Mouse (Mus musculus) liver, embryonic 12.5 days (tissue): Measurements from ENCODE around the gene Sycp2l. TPM values are rescaled to one million over a fixed set of nuclear protein-coding genes. Genes with fewer than 3 reads are reported as not detected.
A peak's percentile ranks its signal among the peaks of the same experiment; 100 is the strongest.

Experiments
- ATAC-seq: fragments of 200-750 bp; cut with Nextera tagmentation; 2 replicates; pipeline ENCODE4 v1.8.0; 2017; ENCODE audit warnings: moderate number of reproducible peaks, mild to moderate bottlenecking, moderate library complexity
- H3K27ac ChIP-seq: fragments of 300-500 bp; sonication (generic); 2 replicates; pipeline ENCODE4 v1.5.1; 2016; ENCODE audit warnings: mild to moderate bottlenecking
- H3K27me3 ChIP-seq: fragments of 300-500 bp; sonication (generic); replicated peaks from 2 replicates; pipeline ENCODE4 v1.6.1; 2016; ENCODE audit warnings: mild to moderate bottlenecking, moderate library complexity
- H3K36me3 ChIP-seq: fragments of 300-500 bp; sonication (generic); 2 replicates; pipeline ENCODE4 v1.6.1; 2016; ENCODE audit warnings: mild to moderate bottlenecking, moderate library complexity
- H3K4me1 ChIP-seq: fragments of 300-500 bp; sonication (generic); 2 replicates; pipeline ENCODE4 v1.6.1; 2016
- H3K4me2 ChIP-seq: fragments of 300-500 bp; sonication (generic); 2 replicates; pipeline ENCODE4 v1.6.1; 2016; ENCODE audit warnings: mild to moderate bottlenecking, moderate library complexity
- H3K4me3 ChIP-seq: fragments of 300-500 bp; sonication (generic); 2 replicates; pipeline ENCODE4 v1.5.1; 2016; ENCODE audit warnings: mild to moderate bottlenecking, moderate library complexity
- H3K9ac ChIP-seq: fragments of 300-500 bp; sonication (generic); 2 replicates; pipeline ENCODE4 v1.6.1; 2016; ENCODE audit warnings: mild to moderate bottlenecking, moderate library complexity
- H3K9me3 ChIP-seq: fragments of 300-500 bp; sonication (generic); replicated peaks from 2 replicates; pipeline ENCODE4 v1.6.1; 2016; ENCODE audit warnings: mild to moderate bottlenecking, moderate library complexity
- WGBS: fragments of 180-500 bp; shearing (Covaris S2); methylation state at CpG from one replicate; pipeline ENCODE4 v1.1.7; 2016; ENCODE audit not compliant: insufficient replicate concordance; 5-methylcytosine and 5-hydroxymethylcytosine counted together
- polyA plus RNA-seq: library from polyadenylated mRNA; unstranded; fragments of >200 nt; fragmentation: Nextera tagmentation; extraction: Ambion mirVana; gene quantifications from 2 replicates; pipeline ENCODE4 v1.2.1, GENCODE M21; 2016

The Sycp2l gene
- polyA plus RNA-seq = not detected in 2 replicates

GRCm38 (mm10) chr13:41113940-41114339 is at the start of gene Sycp2l:
Sycp2l (plus strand) TSS chr13:41114307.
- H3K36me3 ChIP-seq = no peaks in the 10 kb centered on the region
- H3K27ac ChIP-seq = no peak within 1 kb of the TSS
- no peak within 1 kb of the TSS for H3K4me3 ChIP-seq
- H3K4me2 ChIP-seq = peak within 1 kb of the TSS; percentile 18
- no peak for ATAC-seq
- peaks cover 53% of the 10 kb centered on the region for H3K27me3 ChIP-seq
- WGBS = 30% methylated on average over 14 of the region's 14 CpGs
- no peaks in the 10 kb centered on the region for H3K4me1 ChIP-seq
- H3K9me3 ChIP-seq = no peaks in the 10 kb centered on the region
- no peak within 1 kb of the TSS for H3K9ac ChIP-seq

GRCm38 (mm10) chr13:41067618-41068017 is 46.5 kb upstream of the Sycp2l start:
- H3K4me2 ChIP-seq = no peak overlapping the region
- no peaks in the 10 kb centered on the region for H3K27me3 ChIP-seq
- 83% methylated on average over 4 of the region's 4 CpGs for WGBS
- no peak for ATAC-seq
- H3K9me3 ChIP-seq = no peaks in the 10 kb centered on the region
- no peaks in the 10 kb centered on the region for H3K4me1 ChIP-seq
- H3K4me3 ChIP-seq = no peak overlapping the region
- H3K36me3 ChIP-seq = no peaks in the 10 kb centered on the region
- no peak overlapping the region for H3K9ac ChIP-seq
- no peak overlapping the region for H3K27ac ChIP-seq

- H3K27ac ChIP-seq = no peak overlapping the region
- ATAC-seq = no peak
- H3K9me3 ChIP-seq = no peaks in the 10 kb centered on the region
- H3K4me2 ChIP-seq = no peak overlapping the region
- whole genome bisulfite sequencing = 79% methylated on average over 11 of the region's 11 CpGs
- H3K36me3 ChIP-seq = no peaks in the 10 kb centered on the region
- H3K27me3 ChIP-seq = peaks cover 14% of the 10 kb centered on the region
- H3K9ac ChIP-seq = no peak overlapping the region
- H3K4me3 ChIP-seq = no peak overlapping the region
- peaks cover 3% of the 10 kb centered on the region; the same call in 1 of the 2 replicates for H3K4me1 ChIP-seq
Observed at GRCm38 (mm10) chr13:41071617-41072016, 42.5 kb upstream of the Sycp2l start.

DNA sequence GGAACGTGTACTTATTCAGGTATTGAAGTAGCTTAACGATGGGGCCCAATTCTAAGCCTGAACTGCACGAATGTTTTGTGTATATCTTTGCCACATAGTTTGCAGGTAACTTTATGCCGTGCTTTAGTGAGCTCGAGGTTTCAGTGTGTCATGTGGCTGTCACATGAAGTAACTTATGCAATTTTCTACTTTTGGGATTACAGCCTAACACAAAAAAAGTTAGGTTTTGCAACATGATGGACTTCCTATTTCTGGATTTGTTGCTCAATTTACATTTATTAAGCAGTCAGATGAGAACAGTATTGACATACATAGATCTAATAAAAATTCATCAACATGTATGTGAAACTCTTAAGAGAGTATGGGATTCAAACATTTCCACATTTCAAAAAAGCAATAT is 40.3 kb upstream of the Sycp2l start:
- 66% methylated on average over 5 of the region's 5 CpGs for WGBS
- Histone ChIP-seq H3K27me3 (peaks cover 36% of the 10 kb centered on the region), H3K4me2 (no peak overlapping the region), H3K9ac (no peak overlapping the region), H3K4me1 (peaks cover 6% of the 10 kb centered on the region; the same call in 1 of the 2 replicates), H3K4me3 (no peak overlapping the region), H3K9me3 (no peaks in the 10 kb centered on the region), H3K27ac (no peak overlapping the region), H3K36me3 (no peaks in the 10 kb centered on the region)
- no peak for ATAC-seq

DNA sequence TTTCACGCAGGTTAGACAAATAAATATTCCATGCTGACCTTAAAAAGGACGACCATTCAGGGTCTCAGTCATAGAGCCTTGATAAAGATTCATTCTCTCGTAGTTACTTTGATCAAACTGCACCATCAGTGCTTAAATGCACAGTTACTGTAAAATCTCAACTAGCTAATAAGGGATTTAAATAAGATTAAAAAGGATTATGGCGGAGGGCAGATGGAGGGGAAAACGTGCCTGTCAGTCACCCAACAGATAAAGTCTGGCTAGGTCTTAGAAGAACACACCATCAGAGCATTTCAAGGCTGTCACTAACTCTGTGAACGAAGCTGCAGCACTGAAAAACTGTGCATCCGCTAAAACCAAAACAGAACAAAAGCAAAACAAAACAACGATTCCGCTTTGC is 36.2 kb upstream of the Sycp2l start:
- H3K4me3 ChIP-seq = no peak overlapping the region
- peaks cover 20% of the 10 kb centered on the region for H3K4me1 ChIP-seq
- no peak overlapping the region for H3K9ac ChIP-seq
- ATAC-seq = no peak
- H3K9me3 ChIP-seq = no peaks in the 10 kb centered on the region
- H3K27ac ChIP-seq = no peak overlapping the region
- 61% methylated on average over 9 of the region's 9 CpGs for WGBS
- peaks cover 64% of the 10 kb centered on the region for H3K27me3 ChIP-seq
- no peaks in the 10 kb centered on the region for H3K36me3 ChIP-seq
- H3K4me2 ChIP-seq = no peak overlapping the region

DNA sequence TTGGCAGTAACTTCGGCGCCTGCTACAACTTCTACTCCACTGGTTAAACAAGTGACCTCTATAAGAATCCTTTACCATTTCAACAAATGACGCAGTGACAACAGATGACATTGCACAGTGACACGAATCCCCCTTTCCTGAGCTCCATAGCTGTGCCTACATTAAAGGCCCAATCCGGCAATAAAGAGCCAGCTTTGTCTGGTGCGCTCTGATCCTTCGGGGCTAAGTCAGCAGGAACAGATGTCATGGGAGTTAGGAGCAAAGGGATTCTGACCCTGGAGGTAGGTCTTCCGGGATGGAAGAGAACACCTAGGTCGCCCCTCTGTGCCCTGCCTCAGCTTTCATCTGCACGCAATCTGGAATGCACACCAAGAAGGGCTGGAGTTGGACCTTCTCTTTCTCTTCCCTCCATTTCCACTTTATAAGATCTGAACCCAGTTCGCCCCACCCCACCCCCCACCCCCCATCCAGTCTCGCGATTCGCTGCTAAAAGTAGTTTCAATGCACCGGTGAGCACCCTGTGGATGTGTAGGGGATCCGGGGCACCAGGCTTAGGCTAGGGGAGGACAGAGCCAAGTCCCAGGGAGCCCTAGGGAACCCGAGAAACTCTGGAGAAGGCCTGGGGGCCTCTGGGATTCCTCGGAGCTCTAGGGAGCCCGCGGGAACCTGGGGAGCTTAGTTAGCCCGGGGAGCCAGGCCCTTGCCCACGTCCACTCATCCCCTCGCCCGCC is 35.3 kb upstream of the Sycp2l start:
- Histone ChIP-seq H3K4me3 (peak overlapping the region; percentile 57), H3K9ac (peak overlapping the region; percentile 61; the same call in 1 of the 2 replicates), H3K36me3 (no peaks in the 10 kb centered on the region), H3K9me3 (no peaks in the 10 kb centered on the region), H3K27ac (no peak overlapping the region), H3K4me2 (peak overlapping the region; percentile 94), H3K4me1 (peaks cover 16% of the 10 kb centered on the region), H3K27me3 (peaks cover 64% of the 10 kb centered on the region)
- 12% methylated on average over 21 of the region's 24 CpGs for WGBS
- peak; percentile 42 for ATAC-seq

GRCm38 (mm10) chr13:41079421-41079780 is 34.7 kb upstream of the Sycp2l start, which contains the start of gene Mak:
Mak (minus strand) TSS chr13:41079706.
- Histone ChIP-seq H3K9ac (peak within 1 kb of the TSS; percentile 61; the same call in 1 of the 2 replicates), H3K36me3 (no peaks in the 10 kb centered on the region), H3K27me3 (peaks cover 64% of the 10 kb centered on the region), H3K27ac (no peak within 1 kb of the TSS), H3K4me3 (peak within 1 kb of the TSS; percentile 57), H3K9me3 (no peaks in the 10 kb centered on the region), H3K4me2 (peak within 1 kb of the TSS; percentile 94), H3K4me1 (peaks cover 16% of the 10 kb centered on the region)
- 2% methylated on average over 36 of the region's 40 CpGs for WGBS
- ATAC-seq = peak; percentile 94

DNA sequence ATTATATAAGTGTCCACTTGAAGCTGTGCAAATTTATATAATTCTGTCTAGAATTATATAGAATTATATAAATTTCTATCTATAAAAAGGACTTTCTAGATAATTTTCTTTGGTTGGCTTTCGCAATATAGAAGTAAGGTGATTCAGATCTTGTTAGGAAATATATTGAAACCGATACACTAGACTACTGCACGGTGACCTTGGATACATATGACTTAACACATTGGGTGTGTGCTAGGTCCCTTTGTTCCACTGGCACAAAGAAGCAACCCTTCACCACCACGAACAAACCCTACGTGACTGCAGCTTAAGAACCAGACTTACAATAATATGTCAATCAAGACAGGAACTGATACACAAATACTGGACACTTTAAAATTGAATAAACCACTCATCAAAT is 34.2 kb upstream of the Sycp2l start:
- ATAC-seq = no peak
- Histone ChIP-seq H3K4me3 (no peak overlapping the region), H3K9me3 (no peaks in the 10 kb centered on the region), H3K36me3 (no peaks in the 10 kb centered on the region), H3K27me3 (peaks cover 64% of the 10 kb centered on the region), H3K9ac (no peak overlapping the region), H3K27ac (no peak overlapping the region), H3K4me1 (peaks cover 16% of the 10 kb centered on the region), H3K4me2 (0 out of 2 replicates have a peak overlapping the region, but pooled peaks have one; percentile 94)
- WGBS = 47% methylated on average over 5 of the region's 5 CpGs

GRCm38 (mm10) chr13:41080700-41081099 is 33.4 kb upstream of the Sycp2l start:
- H3K4me3 ChIP-seq = no peak overlapping the region
- no peaks in the 10 kb centered on the region for H3K9me3 ChIP-seq
- no peak overlapping the region for H3K27ac ChIP-seq
- no peaks in the 10 kb centered on the region for H3K36me3 ChIP-seq
- 82% methylated on average over 6 of the region's 6 CpGs for WGBS
- H3K4me1 ChIP-seq = peaks cover 16% of the 10 kb centered on the region
- H3K27me3 ChIP-seq = peaks cover 57% of the 10 kb centered on the region
- H3K4me2 ChIP-seq = no peak overlapping the region
- H3K9ac ChIP-seq = no peak overlapping the region
- ATAC-seq = no peak

DNA sequence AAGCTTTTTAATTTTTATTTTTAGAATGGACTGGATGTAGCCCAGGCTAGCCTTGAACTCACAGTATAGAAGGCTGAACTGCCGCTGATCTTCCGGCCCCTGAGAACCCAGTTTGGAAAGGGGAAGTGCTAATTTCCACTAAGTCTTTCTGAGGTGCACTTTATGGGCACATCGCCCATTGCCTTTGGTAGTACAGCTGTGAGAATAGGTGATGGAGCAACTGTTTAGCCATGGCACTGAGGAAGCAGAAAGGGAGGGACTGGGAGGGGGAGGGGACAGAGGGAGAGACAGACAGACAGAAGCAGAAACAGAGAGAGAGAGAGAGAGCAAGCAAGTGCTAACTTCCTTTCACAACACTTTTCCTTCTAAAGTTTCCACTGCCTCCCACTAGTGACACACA is 29.6 kb upstream of the Sycp2l start:
- H3K9me3 ChIP-seq = no peaks in the 10 kb centered on the region
- H3K36me3 ChIP-seq = no peaks in the 10 kb centered on the region
- H3K4me2 ChIP-seq = no peak overlapping the region
- H3K9ac ChIP-seq = no peak overlapping the region
- no peak overlapping the region for H3K27ac ChIP-seq
- WGBS = 56% methylated on average over 3 of the region's 3 CpGs
- H3K27me3 ChIP-seq = peaks cover 34% of the 10 kb centered on the region
- H3K4me1 ChIP-seq = peaks cover 6% of the 10 kb centered on the region
- H3K4me3 ChIP-seq = no peak overlapping the region
- ATAC-seq = no peak

DNA sequence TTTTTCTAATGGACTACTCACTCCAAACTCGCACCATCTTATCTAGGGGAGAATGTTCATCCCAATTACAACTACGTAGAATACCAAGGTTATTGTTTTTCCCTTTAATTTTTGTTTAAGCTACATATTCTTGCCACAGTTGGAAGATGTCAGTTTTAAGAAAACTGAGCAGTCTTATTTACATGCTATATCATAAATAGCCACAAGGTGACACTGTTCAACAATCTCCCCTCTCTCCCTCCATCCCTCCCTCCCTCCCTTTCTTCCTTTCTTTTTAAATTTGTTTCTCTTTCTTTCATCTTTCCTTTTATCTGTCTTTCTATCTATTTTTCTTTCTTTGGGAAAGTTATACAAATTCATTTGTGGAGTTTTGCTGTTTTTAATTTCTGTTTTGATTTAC is 29.0 kb upstream of the Sycp2l start:
- no peak overlapping the region for H3K27ac ChIP-seq
- no peaks in the 10 kb centered on the region for H3K9me3 ChIP-seq
- peaks cover 36% of the 10 kb centered on the region for H3K27me3 ChIP-seq
- H3K9ac ChIP-seq = no peak overlapping the region
- no peak overlapping the region for H3K4me3 ChIP-seq
- 16% methylated on average over 2 of the region's 2 CpGs for WGBS
- H3K36me3 ChIP-seq = no peaks in the 10 kb centered on the region
- peaks cover 2% of the 10 kb centered on the region; the same call in 1 of the 2 replicates for H3K4me1 ChIP-seq
- ATAC-seq = no peak
- no peak overlapping the region for H3K4me2 ChIP-seq

DNA sequence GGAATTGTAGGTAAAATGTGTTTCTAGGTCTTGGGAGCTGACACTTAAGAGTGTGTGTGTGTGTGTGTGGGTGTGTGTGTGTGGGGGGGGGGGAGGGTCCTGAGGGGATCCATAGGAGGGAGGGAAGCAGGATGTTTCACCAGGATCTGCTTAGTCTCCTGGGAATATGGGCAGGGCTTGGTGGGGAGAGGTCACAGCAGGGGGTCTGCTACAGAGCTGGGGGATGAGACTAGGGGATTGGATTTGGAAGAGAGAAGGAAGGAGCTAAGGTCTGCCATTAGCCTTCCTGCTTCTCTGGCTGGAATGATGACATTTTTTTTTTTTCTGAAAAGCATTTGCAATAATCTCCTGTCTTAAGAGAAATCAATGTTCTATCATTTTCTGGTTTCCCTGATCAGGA is 25.4 kb upstream of the Sycp2l start:
- no peak for ATAC-seq
- Histone ChIP-seq H3K4me3 (no peak overlapping the region), H3K27ac (no peak overlapping the region), H3K4me2 (no peak overlapping the region), H3K4me1 (peaks cover 4% of the 10 kb centered on the region; the same call in 1 of the 2 replicates), H3K36me3 (no peaks in the 10 kb centered on the region), H3K9ac (no peak overlapping the region), H3K27me3 (peaks cover 50% of the 10 kb centered on the region), H3K9me3 (no peaks in the 10 kb centered on the region)
